Mouse (Mus musculus): Measurements from ENCODE around the gene Stim2.

Stim2 gene

DNA sequence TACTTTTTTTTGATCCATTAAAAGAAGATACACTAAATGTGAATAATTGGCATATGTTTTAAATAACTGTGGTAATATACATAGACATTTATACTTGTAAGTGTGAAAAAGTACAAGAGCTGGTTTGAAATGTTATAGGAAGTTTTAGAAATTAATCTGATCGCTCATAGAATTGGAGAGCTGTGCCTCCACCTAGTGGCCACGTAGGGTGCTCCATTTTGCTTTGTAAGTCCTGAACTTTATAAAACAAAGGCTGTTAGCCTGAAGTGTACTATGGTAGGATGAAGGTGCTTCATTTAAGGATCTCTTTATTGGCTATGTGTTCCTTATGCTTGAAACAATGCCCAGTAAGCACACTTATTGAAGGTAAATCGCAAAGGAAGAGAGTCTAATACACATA lies 115.0 kb downstream of the Stim2 start:
- in situ Hi-C loops (cut with MboI): loop anchor here (5.0 to 25.0 kb wide), 2 partner anchors 246 to 751 kb away; no protein-coding TSS in a partner anchor

- in situ Hi-C loops (cut with MboI): loop anchor here (25.0 kb wide), 1 partner anchor 754 kb away; no protein-coding TSS in a partner anchor
These were observed 118.2 kb downstream of the Stim2 start for GRCm38 (mm10) chr5:54116538-54116937.

GRCm38 (mm10) chr5:54118410-54119212 lies 120.3 kb downstream of the Stim2 start:
- in situ Hi-C loops (cut with MboI): loop anchor here (25.0 kb wide), 1 partner anchor 756 kb away; no protein-coding TSS in a partner anchor

DNA sequence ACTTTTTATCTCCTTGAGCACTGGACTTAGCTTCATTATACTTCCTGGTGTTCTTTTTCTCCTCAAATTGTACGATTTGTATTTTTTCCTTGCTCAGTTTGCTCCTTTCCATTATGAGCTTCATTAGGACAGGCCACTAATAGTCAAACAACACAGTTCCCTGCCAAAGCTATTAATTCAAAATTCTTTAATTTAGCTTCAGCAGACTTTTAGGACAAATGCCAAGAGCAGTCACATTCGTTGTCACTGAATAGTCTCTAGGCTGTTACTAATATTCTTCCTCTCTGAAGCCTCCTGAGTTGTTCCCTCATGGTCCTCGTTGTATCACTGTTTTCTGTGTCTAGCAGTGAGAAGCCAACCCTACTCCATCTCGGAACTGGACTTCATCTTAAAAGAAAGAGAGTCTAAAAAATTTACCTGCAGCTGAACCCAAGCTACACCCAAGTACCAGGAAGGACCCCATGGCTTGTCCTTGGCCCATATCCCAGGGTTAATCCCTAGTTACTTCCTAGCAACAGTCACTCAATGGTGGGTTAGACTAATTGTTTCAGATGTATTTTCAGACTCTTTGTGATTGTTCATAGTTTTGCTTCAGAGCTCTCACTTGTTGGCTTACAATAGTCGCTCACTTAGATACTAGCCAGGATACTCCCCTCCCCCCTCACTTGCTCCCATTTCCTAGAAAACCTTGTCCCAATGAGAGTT lies 149.9 kb downstream of the Stim2 start:
- in situ Hi-C loops (cut with MboI): no loop called here

DNA sequence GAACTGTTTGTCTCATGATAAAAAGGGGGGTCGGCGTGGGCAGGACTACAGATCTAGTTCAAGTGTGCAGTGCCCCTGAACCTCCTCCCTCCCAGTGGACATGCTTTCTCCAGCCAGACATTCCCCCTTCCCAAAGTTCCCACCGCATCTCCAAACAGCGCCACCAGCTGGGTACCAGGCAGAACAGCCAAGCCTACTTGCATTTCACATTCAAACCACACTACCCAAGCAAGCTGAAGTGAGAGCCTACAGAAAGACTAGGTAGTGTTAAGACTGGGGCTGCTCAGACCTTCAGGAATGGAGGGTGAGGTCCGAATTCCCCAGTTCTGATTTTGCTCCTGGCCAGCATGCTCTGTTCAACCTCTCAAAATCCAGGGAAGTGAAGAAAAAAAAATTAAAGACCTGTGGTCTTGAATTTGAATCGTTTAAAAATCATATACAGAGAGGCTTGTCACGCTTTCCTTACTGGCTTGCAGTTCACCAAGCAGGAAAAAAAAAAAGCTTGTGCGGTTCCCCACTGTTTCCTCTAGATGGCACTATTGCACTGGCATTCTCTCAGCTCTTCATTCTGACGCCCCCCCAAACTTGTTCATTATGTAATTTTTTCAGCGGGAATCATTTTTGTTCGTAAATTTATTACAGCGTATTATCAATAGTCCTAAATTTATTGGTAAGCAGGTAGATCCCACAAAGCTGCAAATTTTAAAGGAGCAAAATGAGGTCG lies 156.4 kb downstream of the Stim2 start:
- in situ Hi-C loops (cut with MboI): no loop called here

GRCm38 (mm10) chr5:54155227-54155776 lies 157.0 kb downstream of the Stim2 start:
- in situ Hi-C loops (cut with MboI): no loop called here

DNA sequence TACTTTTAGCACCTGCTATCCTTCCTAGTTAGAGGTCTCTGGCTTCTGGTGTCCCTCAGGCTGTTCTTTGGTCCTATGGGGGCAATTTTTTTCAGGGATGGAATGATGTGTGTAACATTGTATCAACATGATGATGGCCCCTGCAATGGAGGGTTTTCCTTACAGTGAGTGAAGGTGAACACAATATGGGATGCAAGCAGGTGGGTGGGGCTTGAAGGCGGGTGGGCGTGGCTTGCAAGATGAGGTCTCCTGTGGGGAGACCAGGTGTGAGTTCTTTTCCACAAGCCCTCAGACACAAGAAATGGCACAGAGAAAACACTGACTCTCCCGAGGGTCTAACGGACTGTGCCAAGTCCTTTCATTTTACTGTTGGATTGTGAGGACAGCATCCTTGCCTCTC lies 157.6 kb downstream of the Stim2 start:
- in situ Hi-C loops (cut with MboI): no loop called here

DNA sequence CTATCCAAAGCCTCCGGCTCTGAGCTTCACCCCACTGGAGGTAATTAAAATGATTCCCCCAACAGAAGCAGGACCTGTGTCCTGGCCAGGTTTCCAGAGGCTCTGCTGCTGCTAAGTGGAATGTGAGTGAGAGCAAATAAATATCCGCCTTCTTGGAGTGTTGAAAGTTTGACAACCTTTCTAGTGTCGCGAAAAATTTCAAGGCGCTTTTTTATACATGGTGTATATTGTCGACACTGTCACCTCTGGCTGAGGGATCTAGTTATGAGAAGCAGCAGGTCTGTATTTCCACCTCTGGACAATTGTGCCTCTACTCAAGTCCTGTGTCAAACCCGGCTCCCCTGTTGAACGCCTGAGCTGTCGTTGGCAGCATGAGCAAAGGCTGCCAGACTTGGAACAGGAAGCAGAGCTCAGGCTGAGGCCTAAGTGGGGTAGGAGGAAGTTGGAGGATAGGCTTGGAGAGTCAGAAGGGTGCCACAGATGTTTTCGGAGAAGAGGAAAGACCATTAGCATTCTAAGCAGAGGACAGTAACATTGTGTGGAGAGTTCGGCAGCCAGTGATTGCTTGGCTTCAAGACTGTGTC lies 158.7 kb downstream of the Stim2 start:
- in situ Hi-C loops (cut with MboI): no loop called here

- in situ Hi-C loops (cut with MboI): no loop called here
These were observed 159.9 kb downstream of the Stim2 start for GRCm38 (mm10) chr5:54158230-54158629.

DNA sequence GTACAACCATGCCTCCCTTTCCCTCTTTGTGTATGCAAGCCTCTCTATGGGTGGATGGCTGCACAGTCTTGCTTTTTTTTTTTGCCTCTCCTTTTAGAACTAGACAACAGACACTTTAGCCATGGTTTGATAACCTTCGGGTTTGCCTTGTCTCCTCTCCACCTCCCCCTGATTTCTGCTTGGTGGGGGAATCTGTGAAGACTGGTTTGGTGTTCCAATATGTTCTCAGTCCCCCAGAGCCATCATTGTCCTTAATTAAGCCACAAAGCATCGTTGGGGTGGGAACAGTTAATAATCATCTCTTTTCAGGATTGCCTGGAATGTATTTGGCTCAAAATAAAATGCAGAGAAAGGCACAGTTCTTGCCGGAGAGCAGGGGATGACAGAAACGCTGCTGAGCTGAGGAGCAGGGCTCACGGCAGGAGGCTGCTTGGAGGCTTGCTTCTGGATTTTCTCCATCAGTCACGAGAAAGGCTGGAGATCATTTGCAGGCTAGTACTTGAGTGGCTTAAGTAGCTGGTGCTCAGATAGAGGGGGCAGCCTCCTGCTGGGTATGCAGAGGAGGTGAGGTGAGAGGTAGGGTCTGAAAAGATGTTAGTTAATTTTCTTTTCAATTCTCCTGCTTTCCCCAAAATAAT lies 161.0 kb downstream of the Stim2 start:
- in situ Hi-C loops (cut with MboI): no loop called here

GRCm38 (mm10) chr5:54160561-54160960 lies 162.3 kb downstream of the Stim2 start:
- in situ Hi-C loops (cut with MboI): no loop called here

- in situ Hi-C loops (cut with MboI): no loop called here
These were observed 165.6 kb downstream of the Stim2 start for GRCm38 (mm10) chr5:54163890-54164289.
